Mouse (Mus musculus): ENCODE data around the gene Gm28374.

GRCm38 (mm10) chr19:6070571-6071250, 11.3 kb downstream of the Gm28374 start:
- TF ChIP-seq CTCF (IDR thresholded peaks at IDR 0.05; ENCODE audit: low read depth, low read length) (no peak), POLR2A (IDR thresholded peaks at IDR 0.05; ENCODE audit: extremely low read depth, insufficient read depth, low read length) (no peak)
